Mouse (Mus musculus): ENCODE data around the gene Nceh1.

Gene Nceh1

DNA sequence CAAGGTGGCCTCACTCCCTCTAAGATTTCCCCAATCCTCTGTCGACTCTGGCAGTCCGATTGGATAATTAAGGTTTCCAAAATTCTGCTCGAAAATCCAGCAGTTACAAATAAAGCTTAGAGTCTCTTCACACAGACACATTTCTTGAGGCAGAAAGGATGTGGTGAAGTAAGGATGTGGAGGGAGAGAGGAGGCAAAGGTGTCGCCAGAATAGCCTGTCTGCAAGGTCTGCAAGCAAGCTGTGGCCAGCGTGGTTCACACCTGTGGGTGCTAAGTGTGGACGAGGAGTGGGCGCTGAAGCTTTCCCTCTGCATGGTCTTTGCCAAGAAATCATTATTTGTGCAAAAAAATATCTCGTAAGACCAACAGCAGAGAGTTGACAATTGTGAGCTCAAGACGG lies 139.8 kb downstream of the Nceh1 start:
- no peak for DNase-seq (ENCODE audit: low spot score in 2 of 2)

DNA sequence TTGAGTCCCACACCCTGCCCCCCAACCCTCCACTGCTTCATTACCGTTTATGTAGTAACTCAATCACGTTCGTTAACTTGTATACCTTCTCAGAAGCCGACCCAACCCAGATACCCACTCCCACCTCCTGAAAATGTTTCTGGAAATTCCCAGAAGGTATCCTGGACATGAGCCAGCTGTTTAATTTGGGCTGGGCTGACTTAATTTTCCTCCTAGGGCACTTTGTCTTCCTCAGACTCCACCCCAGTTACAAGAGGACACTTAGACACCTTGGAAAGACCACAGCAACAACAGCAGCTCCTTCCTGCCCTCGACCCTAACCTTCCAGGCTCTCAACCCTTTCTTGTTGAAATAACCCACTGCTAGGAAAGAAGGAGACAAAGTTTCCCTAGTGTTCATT lies 140.8 kb downstream of the Nceh1 start:
- no peak for DNase-seq (ENCODE audit: low spot score in 2 of 2)

DNA sequence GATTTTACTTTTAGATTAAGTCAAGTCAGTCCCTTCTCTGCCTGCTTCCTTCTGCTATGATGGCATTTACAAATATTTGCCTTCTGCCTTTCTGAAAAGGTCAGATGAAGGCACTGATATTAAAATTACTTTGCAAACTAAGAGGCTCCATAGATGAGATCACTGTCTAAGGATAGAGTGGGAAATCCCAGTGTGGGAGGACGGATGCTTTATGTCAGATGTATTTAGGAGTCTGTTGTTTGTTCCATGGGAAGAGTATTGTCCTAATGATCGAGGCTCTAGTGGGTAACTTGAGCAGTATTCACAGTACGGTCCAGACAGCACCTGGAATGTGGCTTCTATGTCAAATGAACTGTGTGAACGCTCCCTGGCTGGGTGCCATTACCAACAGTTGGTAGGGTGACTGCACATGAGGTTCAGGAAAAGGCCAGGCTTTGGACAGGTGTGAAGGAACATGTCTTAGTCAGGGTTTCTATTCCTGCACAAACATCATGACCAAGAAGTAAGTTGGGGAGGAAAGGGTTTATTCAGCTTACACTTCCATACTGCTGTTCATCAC lies 143.9 kb downstream of the Nceh1 start:
- DNase-seq (ENCODE audit: low spot score in 2 of 2) = no peak

DNA sequence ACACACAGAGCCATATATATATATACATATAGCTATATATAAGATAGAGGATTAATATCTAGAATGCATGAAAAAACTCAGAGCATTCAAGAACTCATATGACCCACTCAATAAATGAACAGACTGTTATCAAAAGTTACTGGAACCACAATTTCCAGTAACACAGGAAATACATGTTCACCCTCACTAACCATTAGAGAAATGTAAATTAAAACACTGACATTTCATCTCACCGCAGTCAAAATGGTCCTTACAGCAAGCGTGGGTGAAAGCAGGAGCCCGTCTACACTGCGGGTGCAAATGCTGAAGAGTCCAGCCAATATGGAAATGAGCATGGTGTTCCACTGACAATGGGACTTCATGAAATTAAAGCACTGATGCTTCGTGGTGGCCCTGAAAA lies 147.9 kb downstream of the Nceh1 start:
- no peak for DNase-seq (ENCODE audit: low spot score in 2 of 2)

Measured in frontal cortex, postnatal 25 days (tissue).